Mouse (Mus musculus): Measurements from ENCODE around the gene Snrpb2. TPM values are rescaled to one million over a fixed set of nuclear protein-coding genes. Genes with fewer than 3 reads are reported as not detected.

Gene Snrpb2
- polyA plus RNA-seq, 1 experiment from 2014 or later: 89.3 TPM

GRCm38 (mm10) chr2:143117453-143117852, 54.6 kb downstream of the Snrpb2 start:
- ATAC-seq (no peak), DNase-seq (ENCODE audit: low spot score) (peak; percentile 69)
- no peaks in the 10 kb centered on the region for H3K27me3 ChIP-seq (replicated peaks; ENCODE audit: control insufficient read depth, insufficient read depth, low read length)
- no peaks in the 10 kb centered on the region for H3K4me1 ChIP-seq (ENCODE audit: control insufficient read depth, insufficient read depth, low read length)
- H3K9me3 ChIP-seq (replicated peaks; ENCODE audit: control insufficient read depth, low read length): no peaks in the 10 kb centered on the region
- no peak overlapping the region for H3K4me2 ChIP-seq (ENCODE audit: low read length)
- H3K9ac ChIP-seq (ENCODE audit: low read length): no peak overlapping the region
- H3K36me3 ChIP-seq (ENCODE audit: control insufficient read depth, insufficient read depth, low read length): no peaks in the 10 kb centered on the region
- H3K27ac ChIP-seq (ENCODE audit: low read depth, low read length): no peak overlapping the region
- WGBS: 69% methylated on average over 3 of the region's 3 CpGs
- no peak overlapping the region for H3K4me3 ChIP-seq (ENCODE audit: low read depth, low read length)

DNA sequence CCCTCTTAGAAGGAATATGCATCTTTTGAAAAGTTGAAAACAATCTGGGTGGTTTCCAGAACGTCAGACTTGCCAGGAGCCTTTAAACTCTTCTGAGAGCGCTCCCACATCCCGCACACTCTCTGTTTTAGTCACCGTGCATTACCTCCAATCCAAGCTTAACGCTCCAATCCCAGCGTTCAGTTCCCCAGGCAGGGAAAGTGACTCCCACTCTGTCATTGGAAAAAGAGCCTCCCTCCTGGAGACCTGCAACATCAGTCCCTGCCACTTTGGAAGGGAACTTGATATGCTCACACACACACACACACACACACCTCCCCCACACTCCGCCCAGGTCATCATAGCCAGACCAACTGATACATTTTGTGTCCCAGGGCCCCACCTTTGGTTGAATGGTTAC, 55.4 kb downstream of the Snrpb2 start:
- Histone ChIP-seq H3K4me2 (ENCODE audit: low read length) (no peak overlapping the region), H3K9me3 (replicated peaks; ENCODE audit: control insufficient read depth, low read length) (no peaks in the 10 kb centered on the region), H3K27ac (ENCODE audit: low read depth, low read length) (no peak overlapping the region), H3K4me1 (ENCODE audit: control insufficient read depth, insufficient read depth, low read length) (no peaks in the 10 kb centered on the region), H3K4me3 (ENCODE audit: low read depth, low read length) (no peak overlapping the region), H3K27me3 (replicated peaks; ENCODE audit: control insufficient read depth, insufficient read depth, low read length) (no peaks in the 10 kb centered on the region), H3K36me3 (ENCODE audit: control insufficient read depth, insufficient read depth, low read length) (no peaks in the 10 kb centered on the region), H3K9ac (ENCODE audit: low read length) (no peak overlapping the region)
- WGBS: 88% methylated on average over 7 of the region's 7 CpGs
- ATAC-seq (no peak), DNase-seq (ENCODE audit: low spot score) (no peak)

Other genes with a start within 250 kb of the Snrpb2 start
- 2.3 and 3.0 TPM in 2 replicates for gene Kif16b, start 161.5 kb upstream of the Snrpb2 start, polyA plus RNA-seq (2014; fragmentation: Nextera tagmentation; extraction: Ambion mirVana)
- gene Otor, start 15.4 kb downstream of the Snrpb2 start, polyA plus RNA-seq (2014; fragmentation: Nextera tagmentation; extraction: Ambion mirVana): 1.0 and 1.1 TPM in 2 replicates

All from forebrain, embryonic 14.5 days (tissue).